Mouse (Mus musculus) CH12.LX (cell line): ENCODE measurements around the gene Syk.

Experiments
- E2F4 ChIP-seq: IDR thresholded peaks from 2 replicates; pipeline ENCODE4 v1.6.1; 2011; ENCODE audit warnings: low read depth, low read length, improper control_type of control experiment; ENCODE audit not compliant: insufficient replicate concordance
- MEF2A ChIP-seq: IDR thresholded peaks from 2 replicates; pipeline ENCODE4 v1.6.1; 2014; ENCODE audit warnings: low read depth, mild to moderate bottlenecking, inconsistent platforms, low read length, improper control_type of control experiment, borderline replicate concordance
- MYC ChIP-seq: IDR thresholded peaks from 2 replicates; pipeline ENCODE4 v1.6.1; 2011; ENCODE audit warnings: low read depth, mild to moderate bottlenecking, improper control_type of control experiment, low read length

DNA sequence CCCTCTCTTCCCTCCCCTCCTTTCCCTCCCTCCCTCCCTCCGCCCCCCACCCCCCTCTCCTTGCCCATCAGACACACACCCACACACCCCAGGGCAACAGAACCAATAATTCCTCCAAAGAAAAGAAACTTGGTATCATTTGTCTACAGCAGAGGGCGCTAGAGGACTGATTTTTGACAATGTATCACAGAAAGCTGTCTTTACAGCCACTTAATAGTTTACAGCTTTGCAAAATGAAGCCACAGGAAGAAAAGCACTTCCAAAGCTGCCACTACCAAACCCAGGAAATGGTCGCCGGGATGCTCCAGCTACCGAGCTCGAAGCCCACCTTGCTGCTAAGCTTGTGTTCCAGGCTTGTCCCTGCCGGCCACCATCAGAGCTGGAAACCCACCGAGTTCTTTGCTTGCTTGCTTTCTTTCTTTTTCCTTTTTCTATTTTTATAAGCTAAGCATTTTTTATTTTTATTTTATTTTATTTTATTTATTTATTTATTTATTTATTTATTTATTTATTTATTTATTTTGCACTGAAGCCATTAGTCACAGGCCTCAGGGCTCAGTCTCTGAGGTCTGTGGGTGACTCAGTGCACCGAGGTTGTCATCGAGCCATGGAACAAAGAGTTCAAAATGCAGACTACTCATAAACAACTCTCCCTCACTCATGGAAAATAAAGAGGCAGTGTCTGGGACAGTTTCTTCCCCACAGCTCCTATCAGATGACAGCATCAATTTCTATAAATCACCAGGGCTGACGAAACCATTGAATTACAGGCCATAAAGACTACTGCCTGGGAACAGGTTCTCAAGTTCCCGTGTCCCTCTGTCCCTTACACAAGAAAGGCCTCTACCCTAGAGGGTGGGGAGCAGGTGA, 68.6 kb downstream of the Syk start:
- no peak for TF ChIP-seq MYC
- no peak for TF ChIP-seq E2F4
- TF ChIP-seq MEF2A = no peak
